Mouse (Mus musculus): ENCODE measurements around the gene Snhg11. TPM values are rescaled to one million over a fixed set of nuclear protein-coding genes. Genes with fewer than 3 reads are reported as not detected.

Gene Snhg11
- total RNA-seq, 2 experiments from 2014 or later, result 0.24 TPM; not detected in 1

Other genes starting within 250 kb of the Snhg11 start
- 100 to 1,000 TPM; 162 to 208 TPM for gene Tgm2, start 229.2 kb upstream of the Snhg11 start, total RNA-seq (2021)
- 1 to 10 TPM; 8.6 to 8.7 TPM for gene D630003M21Rik, start 146.4 kb upstream of the Snhg11 start, total RNA-seq (2021)
- not detected for gene Bpi, start 117.5 kb upstream of the Snhg11 start, total RNA-seq (2021)
- 1 to 10 TPM; 5.9 to 6.6 TPM for gene Lbp, start 69.1 kb upstream of the Snhg11 start, total RNA-seq (2021)
- gene Ralgapb, start 34.2 kb downstream of the Snhg11 start, total RNA-seq (2021), result 10 to 100 TPM; 30.5 to 33.3 TPM
- gene Adig, start 127.0 kb downstream of the Snhg11 start, total RNA-seq (2021), result 10 to 100 TPM in 1 of 2 experiments, 1 to 10 TPM in 1; 5.5 to 19.7 TPM
- gene Arhgap40, start 137.2 kb downstream of the Snhg11 start, total RNA-seq (2021), result not detected
- gene Slc32a1, start 235.1 kb downstream of the Snhg11 start, total RNA-seq (2021), result not detected
- gene Actr5, start 249.2 kb downstream of the Snhg11 start, total RNA-seq (2021), result 1 to 10 TPM; 7.5 to 8.2 TPM